Mouse (Mus musculus) adrenal gland, adult 8-10 months (tissue): ENCODE data around the gene Gm884. TPM values are rescaled to one million over a fixed set of nuclear protein-coding genes. Genes with fewer than 3 reads are reported as not detected.
A peak's percentile ranks its signal among the peaks of the same experiment; 100 is the strongest.

Source experiments
- DNase-seq: peaks from one replicate; pipeline ENCODE4 v3.0.0; 2022
- total RNA-seq, 4 experiments: library from RNA; stranded (reverse); gene quantifications; 2 replicates each; pipeline ENCODE4 v1.2.4; 2022

The Gm884 gene
- not detected for total RNA-seq

- DNase-seq, result no peak
Observed at GRCm38 (mm10) chr11:103621040-103621439, at the start of gene Gm884. TSS of gene Gm884 (minus strand) at chr11:103621140.

DNA sequence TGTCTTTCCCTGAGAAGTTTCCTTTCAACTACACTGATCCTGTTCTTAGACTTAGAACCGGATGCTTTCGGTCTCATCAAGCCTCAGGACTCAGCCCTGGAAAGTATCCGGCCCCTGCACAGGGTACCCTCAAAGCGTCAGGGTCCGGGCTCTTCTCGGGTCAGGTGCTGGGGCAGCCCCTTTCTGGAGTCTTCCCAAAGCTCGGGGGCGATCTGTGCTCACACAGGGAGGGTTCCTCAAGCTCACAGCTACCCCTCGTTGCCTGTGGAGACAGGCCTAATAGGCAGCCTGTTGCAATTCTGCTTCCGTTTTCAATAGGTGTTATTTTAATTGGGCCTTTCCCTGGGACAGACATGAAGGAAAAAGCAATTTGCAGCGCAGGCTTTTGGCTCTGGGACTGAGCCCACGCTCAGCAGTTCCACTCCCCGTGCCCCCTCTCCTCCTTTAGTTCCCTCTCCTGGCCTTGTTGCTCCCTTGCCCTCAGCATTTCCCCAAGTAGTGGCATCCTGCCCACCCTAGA lies 46.0 kb upstream of the Gm884 start:
- DNase-seq, result no peak

DNA sequence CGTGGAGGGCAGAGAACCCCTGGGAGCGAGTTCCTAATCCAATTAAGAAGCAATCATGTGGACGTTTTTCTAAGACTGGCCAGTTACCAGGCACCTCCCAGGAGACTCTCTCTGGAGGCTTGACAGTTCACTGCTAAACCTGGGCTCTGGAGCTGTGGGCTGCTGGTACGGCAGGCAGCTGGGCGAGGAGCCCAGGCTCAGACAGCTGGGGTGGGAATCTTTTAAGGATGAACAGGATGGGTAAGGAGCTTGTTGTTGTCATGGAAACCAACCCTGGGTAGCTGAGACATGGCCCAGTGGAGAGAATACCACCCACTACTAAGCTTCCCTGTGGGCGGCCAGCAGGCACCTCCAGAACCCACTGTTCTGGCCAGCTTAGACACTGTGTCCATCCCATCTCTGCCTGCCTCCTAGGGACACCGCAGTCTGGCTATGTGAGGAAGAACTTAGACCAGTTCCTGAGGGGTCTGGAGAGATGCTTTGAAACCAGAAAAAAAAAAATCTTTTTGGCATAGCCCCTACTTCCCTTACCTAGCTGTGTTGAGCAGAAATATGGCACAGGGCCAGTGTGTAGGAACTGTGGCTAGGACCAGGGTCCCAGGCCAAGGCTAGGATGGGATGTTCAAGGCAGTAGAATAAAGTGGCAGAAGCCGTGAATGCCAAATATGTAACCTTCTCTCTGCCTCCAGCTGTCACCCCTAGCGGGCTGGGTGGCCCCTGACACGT lies 45.4 kb upstream of the Gm884 start:
- no peak for DNase-seq

DNA sequence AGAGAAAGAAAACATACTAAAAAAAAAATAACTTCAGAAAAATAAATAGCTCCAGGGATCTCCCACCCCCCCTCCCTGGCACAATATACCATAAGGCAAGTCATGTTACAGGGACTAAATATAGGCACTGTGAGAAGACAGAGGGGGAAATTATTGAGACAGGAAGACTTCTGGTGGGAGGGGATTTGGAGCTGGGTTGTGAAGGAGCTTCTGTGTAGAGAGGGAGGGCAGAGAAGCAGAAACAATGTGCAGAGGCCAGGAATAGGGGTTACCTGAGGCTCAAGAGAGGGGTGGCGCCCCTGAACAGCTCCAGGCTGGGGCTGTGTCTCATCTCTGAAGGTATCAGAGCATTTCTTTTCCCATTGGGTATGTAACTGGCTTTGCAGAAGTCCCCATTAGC lies 44.8 kb upstream of the Gm884 start:
- DNase-seq, result no peak

DNA sequence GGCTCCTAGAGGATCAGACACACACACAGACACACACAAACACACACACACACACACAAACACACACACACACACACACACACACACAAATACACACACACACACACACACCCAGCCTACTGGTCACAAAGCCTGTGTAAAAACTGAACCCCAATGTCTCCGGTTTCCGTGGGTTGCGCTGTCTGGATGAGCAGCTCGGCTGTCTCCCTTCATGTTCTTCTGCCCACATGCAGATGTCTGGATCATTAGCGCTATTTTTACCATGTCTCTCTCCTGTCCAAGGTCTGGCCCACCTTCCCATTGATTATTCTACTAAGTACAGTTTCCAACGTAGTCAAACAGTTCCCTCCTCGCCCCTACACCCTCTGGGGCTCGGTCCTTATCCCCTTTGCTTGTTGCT lies 42.2 kb upstream of the Gm884 start:
- no peak for DNase-seq

DNA sequence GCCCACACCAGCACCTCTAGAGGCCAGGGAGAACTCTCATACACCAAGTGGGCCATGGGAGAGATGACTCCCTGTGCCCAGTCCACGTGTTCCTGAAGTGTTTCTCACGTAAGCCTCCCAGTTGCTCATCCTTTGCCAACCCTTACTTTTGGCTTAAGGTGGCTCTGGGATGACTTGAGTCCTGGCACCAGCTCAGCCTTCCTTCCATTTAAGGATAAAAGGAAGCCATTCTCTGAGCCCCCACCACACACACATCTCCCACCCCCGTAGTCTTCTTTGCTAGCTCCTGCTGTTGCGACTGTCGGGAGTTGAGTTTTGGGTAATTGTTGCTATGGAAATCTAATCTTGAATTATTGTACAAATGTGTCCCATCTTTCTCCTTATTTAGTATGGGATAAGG lies 41.6 kb upstream of the Gm884 start:
- DNase-seq, result no peak

DNA sequence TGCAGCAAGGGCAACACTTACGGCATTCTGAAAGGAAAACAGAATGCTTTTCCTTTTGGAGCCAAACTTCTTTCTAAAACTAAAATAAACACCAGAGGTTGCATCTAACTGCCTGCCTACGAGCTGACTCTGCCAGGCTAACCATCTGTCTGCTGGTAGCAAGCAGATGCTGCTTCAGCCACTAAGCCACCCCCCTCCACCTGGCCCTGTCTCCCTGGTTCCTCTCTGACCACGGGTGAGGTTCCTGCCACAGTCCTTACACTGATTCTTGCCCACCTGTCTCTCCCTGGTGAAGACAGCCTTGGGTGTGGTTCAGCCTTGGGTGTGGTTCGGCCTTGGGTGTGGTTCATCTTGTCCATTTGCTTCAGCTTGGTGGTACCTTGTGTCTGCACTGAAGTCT lies 40.9 kb upstream of the Gm884 start:
- no peak for DNase-seq

DNA sequence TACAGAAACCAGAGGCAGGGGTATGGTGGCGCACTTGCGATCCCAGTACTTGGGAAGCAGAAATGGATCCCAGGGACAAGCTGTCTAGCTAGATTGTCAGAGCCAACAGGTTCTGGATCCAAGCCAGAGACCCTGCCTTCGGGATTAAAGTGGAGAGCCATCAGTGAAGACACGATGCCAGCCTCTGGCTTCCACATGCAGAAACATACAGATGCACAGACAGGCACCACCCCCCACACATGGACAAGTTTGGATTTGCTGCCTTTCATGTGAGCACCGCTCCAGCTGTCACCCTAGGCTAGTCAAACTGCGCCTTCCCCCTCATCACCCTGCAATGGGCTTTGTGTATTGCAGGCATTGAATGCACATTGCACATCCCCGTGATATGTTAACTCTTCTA lies 37.2 kb upstream of the Gm884 start:
- no peak for DNase-seq

GRCm38 (mm10) chr11:103656520-103656919 lies 35.6 kb upstream of the Gm884 start:
- DNase-seq, result no peak

- no peak for DNase-seq
Observed at GRCm38 (mm10) chr11:103653359-103653965, 32.5 kb upstream of the Gm884 start.

GRCm38 (mm10) chr11:103651426-103651825 lies 30.5 kb upstream of the Gm884 start:
- DNase-seq, result no peak

DNA sequence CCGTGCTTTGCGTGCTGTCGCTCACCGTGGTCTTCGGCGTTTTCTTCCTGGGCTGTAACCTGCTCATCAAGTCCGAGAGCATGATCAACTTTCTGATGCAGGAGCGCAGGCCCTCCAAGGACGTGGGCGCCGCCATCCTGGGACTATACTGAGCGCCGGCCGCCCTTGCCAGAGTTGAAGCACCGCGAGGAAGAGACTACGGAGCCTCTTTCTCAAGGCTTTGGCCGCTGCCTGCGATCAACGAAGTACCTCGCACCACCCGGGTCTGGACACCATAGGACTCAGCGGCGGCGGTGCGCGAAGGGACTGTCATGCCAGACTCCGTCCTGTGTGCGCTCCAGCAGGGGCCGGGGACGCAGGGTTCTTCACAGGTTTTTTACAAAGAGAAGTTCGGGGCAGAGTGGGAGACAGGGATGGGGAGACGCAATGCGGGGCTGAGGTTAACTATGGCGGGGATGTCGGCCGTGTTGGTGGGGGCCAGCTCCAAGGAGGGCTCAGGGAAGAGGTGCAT lies 29.1 kb upstream of the Gm884 start:
- DNase-seq, result no peak

GRCm38 (mm10) chr11:103649301-103649982 lies 28.5 kb upstream of the Gm884 start, which contains the start of gene Rprml:
TSS of gene Rprml (plus strand) at chr11:103649570.
- no peak for DNase-seq

- no peak for DNase-seq
Observed at GRCm38 (mm10) chr11:103648656-103649055, 27.7 kb upstream of the Gm884 start.

GRCm38 (mm10) chr11:103647921-103648620 lies 27.1 kb upstream of the Gm884 start:
- DNase-seq, result no peak

DNA sequence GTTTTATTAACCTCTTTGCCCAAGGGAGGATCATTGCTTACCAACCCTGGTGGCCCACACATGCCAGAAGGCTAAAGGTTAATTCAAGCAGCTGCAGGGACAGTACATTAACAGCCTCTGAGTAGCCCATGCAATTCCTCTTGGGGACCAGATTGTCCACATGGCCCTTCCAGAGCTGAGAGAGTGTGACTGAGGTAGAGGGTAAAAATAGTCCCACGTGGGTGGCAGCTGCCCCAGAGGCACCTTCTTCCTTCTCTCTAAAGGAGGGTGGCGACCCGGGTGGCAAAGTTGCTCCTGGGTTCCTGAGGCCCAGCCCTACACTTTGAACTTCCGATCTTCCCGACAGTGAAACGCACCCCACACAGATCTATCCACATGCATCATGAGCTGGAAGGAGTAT lies 25.4 kb upstream of the Gm884 start:
- DNase-seq, result no peak

GRCm38 (mm10) chr11:103645731-103646130 lies 24.8 kb upstream of the Gm884 start:
- DNase-seq, result no peak

- DNase-seq, result no peak
Observed at GRCm38 (mm10) chr11:103643211-103643610, 22.3 kb upstream of the Gm884 start.

DNA sequence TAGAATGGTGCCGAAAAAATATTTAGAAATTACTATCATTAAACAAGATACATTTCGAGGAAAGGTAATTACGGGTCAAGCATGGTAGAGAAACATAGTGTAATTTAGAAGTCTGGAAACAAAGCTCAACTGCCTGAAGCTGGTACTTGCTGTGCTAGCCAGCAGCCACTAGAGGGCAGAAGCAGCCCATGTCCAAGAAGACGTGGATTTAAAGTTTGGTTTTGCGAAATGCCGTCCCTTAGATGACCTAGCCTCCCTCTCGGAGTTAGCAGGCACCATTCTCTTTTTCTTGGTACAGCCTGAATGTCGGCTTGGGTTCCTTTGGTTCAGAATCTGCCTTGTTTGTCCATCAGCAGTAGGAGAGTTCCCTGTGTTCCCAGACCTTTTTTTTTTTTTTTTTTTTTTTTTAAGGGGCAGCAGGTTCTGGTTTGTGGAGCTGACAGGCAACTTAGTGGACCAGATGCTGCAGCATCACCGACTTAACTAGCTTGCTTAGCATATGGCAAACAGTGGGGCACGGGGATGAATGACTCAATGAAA lies 18.5 kb upstream of the Gm884 start:
- peak; percentile 13 for DNase-seq

GRCm38 (mm10) chr11:103638790-103639189 lies 17.9 kb upstream of the Gm884 start, which contains the start of gene Lyzl6:
TSS of gene Lyzl6 (minus strand) at chr11:103638890.
- DNase-seq, result no peak

DNA sequence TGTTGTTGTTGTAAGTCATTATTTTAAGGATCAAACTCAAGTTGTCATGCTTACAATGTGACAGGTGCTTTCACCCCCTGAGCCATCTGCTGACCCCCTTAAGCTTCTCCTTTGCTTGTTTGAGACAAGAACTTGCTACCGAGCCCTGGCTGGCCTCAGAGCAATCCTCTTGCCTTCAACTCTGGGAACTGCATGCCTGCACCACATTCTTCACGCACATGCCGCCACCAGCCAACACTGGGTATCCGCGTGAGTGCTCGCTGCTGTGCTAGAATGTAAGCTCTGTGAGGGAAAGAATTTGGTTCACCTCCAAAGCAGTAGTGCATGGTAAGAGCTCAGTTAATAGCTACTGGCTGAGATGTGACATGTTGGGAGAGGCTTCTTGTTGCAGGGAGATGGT lies 15.3 kb upstream of the Gm884 start:
- DNase-seq, result no peak

DNA sequence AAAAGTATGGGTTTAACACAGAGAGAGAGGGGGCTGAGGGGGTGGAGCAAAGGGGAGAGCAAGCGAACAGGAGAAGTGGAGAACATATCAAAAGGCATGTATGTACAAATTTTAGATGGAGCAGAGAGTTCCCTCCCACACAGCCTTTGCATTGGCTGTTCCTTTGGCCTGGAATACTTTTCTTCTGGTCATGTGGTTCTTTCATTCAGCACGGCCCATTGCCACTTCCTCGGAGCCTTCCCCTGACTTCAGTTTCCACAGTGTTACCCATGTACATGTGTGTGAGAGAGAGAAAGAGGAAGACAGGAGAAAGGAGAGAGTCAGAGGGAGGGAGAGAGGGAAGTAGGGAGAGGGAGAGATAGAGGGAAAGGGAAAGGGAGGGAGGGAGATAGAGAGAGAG lies 14.5 kb upstream of the Gm884 start:
- DNase-seq, result no peak
